Mouse (Mus musculus) lung, embryonic 16.5 days (tissue): ENCODE data around the gene Cryz. TPM values are rescaled to one million over a fixed set of nuclear protein-coding genes. Genes with fewer than 3 reads are reported as not detected.
"Not testable (repeated sequence)": the region's sequence is repeated elsewhere in the genome, so short reads cannot be mapped to it uniquely, and the experiment has no call there.

Experiments
- ATAC-seq: fragments of 200-750 bp; cut with Nextera tagmentation; 2 replicates; pipeline ENCODE4 v1.8.0; 2017; ENCODE audit warnings: low read depth, mild to moderate bottlenecking, moderate library complexity
- H3K27ac ChIP-seq: fragments of 300-500 bp; sonication (generic); 2 replicates; pipeline ENCODE4 v1.5.1; 2014; ENCODE audit warnings: mild to moderate bottlenecking, control low read depth, low read length
- H3K27me3 ChIP-seq: fragments of 300-500 bp; sonication (generic); 2 replicates; pipeline ENCODE4 v1.6.1; 2014; ENCODE audit warnings: low read depth, low read length, mixed read lengths; ENCODE audit not compliant: control insufficient read depth, insufficient read depth
- H3K36me3 ChIP-seq: fragments of 300-500 bp; sonication (generic); 2 replicates; pipeline ENCODE4 v1.6.1; 2014; ENCODE audit warnings: low read length; ENCODE audit not compliant: control insufficient read depth, insufficient read depth
- H3K4me1 ChIP-seq: fragments of 300-500 bp; sonication (generic); replicated peaks from 2 replicates; pipeline ENCODE4 v1.6.1; 2014; ENCODE audit warnings: low read length, mixed read lengths; ENCODE audit not compliant: control insufficient read depth, insufficient read depth
- H3K4me2 ChIP-seq: fragments of 300-500 bp; sonication (generic); 2 replicates; pipeline ENCODE4 v1.6.1; 2014; ENCODE audit warnings: low read depth, low read length, control low read depth
- H3K4me3 ChIP-seq: fragments of 300-500 bp; sonication (generic); 2 replicates; pipeline ENCODE4 v1.5.1; 2014; ENCODE audit warnings: mild to moderate bottlenecking, low read length, control low read depth
- H3K9ac ChIP-seq: fragments of 300-500 bp; sonication (generic); 2 replicates; pipeline ENCODE4 v1.6.1; 2014; ENCODE audit warnings: low read length, control low read depth
- H3K9me3 ChIP-seq: fragments of 300-500 bp; sonication (generic); 2 replicates; pipeline ENCODE4 v1.6.1; 2016; ENCODE audit warnings: low read length; ENCODE audit not compliant: control insufficient read depth
- WGBS: fragments of 180-500 bp; shearing (Covaris S2); extraction: QIAGEN DNeasy Blood & Tissue Kit; methylation state at CpG from one replicate; pipeline ENCODE4 v1.1.7; 2014; 5-methylcytosine and 5-hydroxymethylcytosine counted together
- polyA plus RNA-seq: library from polyadenylated mRNA; unstranded; fragments of >200 nt; fragmentation: Nextera tagmentation; extraction: Ambion mirVana; gene quantifications from 2 replicates; pipeline ENCODE4 v1.2.1, GENCODE M21; 2015

Gene Cryz
- polyA plus RNA-seq, 1 experiment from 2014 or later, result 15.8 TPM

DNA sequence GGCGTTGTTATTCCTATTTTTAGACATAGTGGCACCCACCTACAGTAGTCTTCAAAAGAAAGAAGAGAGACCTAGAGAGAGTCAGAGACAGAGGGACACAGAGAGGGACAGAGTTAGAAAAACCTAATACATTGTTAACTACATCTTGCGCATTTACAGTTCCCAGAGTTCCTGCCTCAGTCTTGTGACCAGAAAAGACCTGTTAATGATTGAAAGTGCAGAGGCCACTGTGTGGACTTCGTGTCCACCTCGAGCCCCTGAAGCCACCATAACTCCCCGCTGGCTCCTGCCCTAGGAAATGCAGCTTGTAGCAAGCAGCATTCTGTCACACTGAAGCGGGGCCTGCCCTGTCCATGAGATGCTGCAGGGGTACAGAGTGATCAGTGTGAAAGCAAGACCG is 1.1 kb downstream of the Cryz start:
- H3K36me3 ChIP-seq, result peaks cover 4% of the 10 kb centered on the region
- H3K27me3 ChIP-seq, result no peaks in the 10 kb centered on the region
- H3K9me3 ChIP-seq, result no peaks in the 10 kb centered on the region
- H3K4me3 ChIP-seq, result peak overlapping the region; percentile 93
- peak overlapping the region; percentile 96 for H3K27ac ChIP-seq
- peaks cover 8% of the 10 kb centered on the region for H3K4me1 ChIP-seq
- H3K4me2 ChIP-seq, result peak overlapping the region; percentile 66
- ATAC-seq, result no peak
- WGBS, result 25% methylated on average over 7 of the region's 7 CpGs
- H3K9ac ChIP-seq, result peak overlapping the region; percentile 93

- no peak overlapping the region for H3K9ac ChIP-seq
- H3K36me3 ChIP-seq, result no peaks in the 10 kb centered on the region
- ATAC-seq, result no peak
- H3K4me2 ChIP-seq, result no peak overlapping the region
- H3K27ac ChIP-seq, result no peak overlapping the region
- no peaks in the 10 kb centered on the region for H3K9me3 ChIP-seq
- H3K4me3 ChIP-seq, result no peak overlapping the region
- peaks cover 5% of the 10 kb centered on the region for H3K4me1 ChIP-seq
- no peaks in the 10 kb centered on the region for H3K27me3 ChIP-seq
Measured at GRCm38 (mm10) chr3:154602141-154602540, 5.6 kb downstream of the Cryz start.

- Histone ChIP-seq H3K27ac (no peak overlapping the region), H3K27me3 (no peaks in the 10 kb centered on the region), H3K4me3 (no peak overlapping the region), H3K36me3 (no peaks in the 10 kb centered on the region), H3K4me2 (no peak overlapping the region), H3K9me3 (no peaks in the 10 kb centered on the region), H3K4me1 (no peaks in the 10 kb centered on the region), H3K9ac (no peak overlapping the region)
- no peak for ATAC-seq
- WGBS, result 55% methylated on average over 5 of the region's 5 CpGs
Measured at GRCm38 (mm10) chr3:154604871-154605270, 8.4 kb downstream of the Cryz start.

GRCm38 (mm10) chr3:154607896-154608295 is 11.4 kb downstream of the Cryz start:
- H3K9me3 ChIP-seq, result no peaks in the 10 kb centered on the region
- no peak overlapping the region for H3K4me3 ChIP-seq
- H3K4me1 ChIP-seq, result no peaks in the 10 kb centered on the region
- ATAC-seq, result no peak
- H3K27ac ChIP-seq, result no peak overlapping the region
- no peak overlapping the region for H3K9ac ChIP-seq
- no peak overlapping the region for H3K4me2 ChIP-seq
- 82% methylated on average over 1 of the region's 1 CpGs for WGBS
- H3K36me3 ChIP-seq, result 0 out of 2 replicates have a peak, but pooled peaks cover 2% of the 10 kb centered on the region
- no peaks in the 10 kb centered on the region for H3K27me3 ChIP-seq

DNA sequence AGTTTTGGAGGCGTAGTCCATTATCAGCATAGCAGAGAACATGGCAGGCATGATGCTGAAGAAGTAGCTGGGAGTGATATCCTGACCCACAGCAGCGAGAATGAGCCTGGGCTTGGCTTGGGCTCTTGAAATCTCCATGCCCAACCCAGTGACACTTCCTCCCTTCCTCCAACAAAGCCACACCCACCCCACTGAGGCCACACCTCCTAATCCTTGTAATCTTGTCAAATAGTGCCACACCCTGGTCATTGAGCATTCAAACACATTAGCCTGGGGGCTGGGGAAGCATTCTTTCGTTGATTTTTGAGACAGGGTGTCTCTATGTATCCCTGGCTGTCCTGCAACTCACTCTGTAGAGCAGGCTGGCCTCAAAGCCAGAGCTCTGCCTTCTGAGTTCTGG is 15.4 kb downstream of the Cryz start:
- Histone ChIP-seq H3K27me3 (no peaks in the 10 kb centered on the region), H3K27ac (no peak overlapping the region), H3K4me2 (no peak overlapping the region), H3K36me3 (peaks cover 8% of the 10 kb centered on the region; the same call in 1 of the 2 replicates), H3K9ac (no peak overlapping the region), H3K4me1 (no peaks in the 10 kb centered on the region), H3K4me3 (no peak overlapping the region), H3K9me3 (no peaks in the 10 kb centered on the region)
- no peak for ATAC-seq
- WGBS, result 81% methylated on average over 3 of the region's 3 CpGs

- WGBS, result 94% methylated on average over 8 of the region's 8 CpGs
- no peaks in the 10 kb centered on the region for H3K4me1 ChIP-seq
- H3K4me3 ChIP-seq, result no peak overlapping the region
- H3K27me3 ChIP-seq, result no peaks in the 10 kb centered on the region
- H3K4me2 ChIP-seq, result no peak overlapping the region
- ATAC-seq, result no peak
- no peaks in the 10 kb centered on the region for H3K9me3 ChIP-seq
- H3K9ac ChIP-seq, result no peak overlapping the region
- H3K27ac ChIP-seq, result no peak overlapping the region
- peaks cover 10% of the 10 kb centered on the region; the same call in 1 of the 2 replicates for H3K36me3 ChIP-seq
Measured at GRCm38 (mm10) chr3:154614771-154615170, 18.3 kb downstream of the Cryz start.

- ATAC-seq, result no peak
- H3K36me3 ChIP-seq, result peaks cover 10% of the 10 kb centered on the region; the same call in 1 of the 2 replicates
- WGBS, result 86% methylated on average over 7 of the region's 7 CpGs
- no peak overlapping the region for H3K4me3 ChIP-seq
- H3K9ac ChIP-seq, result no peak overlapping the region
- no peaks in the 10 kb centered on the region for H3K27me3 ChIP-seq
- no peaks in the 10 kb centered on the region for H3K9me3 ChIP-seq
- H3K27ac ChIP-seq, result no peak overlapping the region
- H3K4me2 ChIP-seq, result no peak overlapping the region
- H3K4me1 ChIP-seq, result no peaks in the 10 kb centered on the region
Measured at GRCm38 (mm10) chr3:154615304-154615703, 18.8 kb downstream of the Cryz start.

- no peak overlapping the region for H3K4me3 ChIP-seq
- H3K27me3 ChIP-seq, result no peaks in the 10 kb centered on the region
- H3K9me3 ChIP-seq, result no peaks in the 10 kb centered on the region
- no peak overlapping the region for H3K9ac ChIP-seq
- peaks cover 10% of the 10 kb centered on the region; the same call in 1 of the 2 replicates for H3K36me3 ChIP-seq
- no peak for ATAC-seq
- no peak overlapping the region for H3K4me2 ChIP-seq
- WGBS, result 82% methylated on average over 4 of the region's 4 CpGs
- H3K4me1 ChIP-seq, result no peaks in the 10 kb centered on the region
- no peak overlapping the region for H3K27ac ChIP-seq
Measured at GRCm38 (mm10) chr3:154616106-154616505, 19.6 kb downstream of the Cryz start.

GRCm38 (mm10) chr3:154628284-154628683 is 31.8 kb downstream of the Cryz start:
- Histone ChIP-seq H3K9ac (no peak overlapping the region), H3K4me2 (no peak overlapping the region), H3K9me3 (no peaks in the 10 kb centered on the region), H3K27ac (no peak overlapping the region), H3K4me3 (no peak overlapping the region), H3K27me3 (no peaks in the 10 kb centered on the region), H3K4me1 (no peaks in the 10 kb centered on the region), H3K36me3 (no peaks in the 10 kb centered on the region)
- ATAC-seq, result 0 out of 2 replicates have a peak, but pooled peaks have one; percentile 23

DNA sequence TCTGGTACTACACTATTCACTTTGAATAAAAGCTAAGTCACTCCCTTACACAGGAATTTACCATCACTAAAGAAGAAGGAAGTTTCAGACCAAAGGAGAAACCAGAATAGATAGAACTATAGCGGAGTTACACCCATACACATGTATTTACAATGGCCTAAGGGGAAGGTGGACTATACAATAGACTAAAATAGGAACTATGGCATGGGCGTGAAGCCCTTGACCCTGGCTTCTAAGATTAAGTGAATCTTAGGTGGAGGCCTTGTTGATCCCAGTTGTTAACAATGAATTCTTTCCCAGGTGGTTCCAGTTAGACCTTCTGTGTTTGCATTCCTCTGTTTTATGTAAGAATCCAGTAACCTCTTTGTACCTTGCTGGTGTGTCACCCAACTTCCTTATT is 34.8 kb downstream of the Cryz start:
- not testable (repeated sequence) for H3K9ac ChIP-seq, H3K4me2 ChIP-seq, ATAC-seq, H3K4me3 ChIP-seq, H3K27ac ChIP-seq, H3K9me3 ChIP-seq, H3K36me3 ChIP-seq, H3K4me1 ChIP-seq, H3K27me3 ChIP-seq
- 77% methylated on average over 2 of the region's 2 CpGs for WGBS
